Mouse (Mus musculus) liver, embryonic 14.5 days (tissue): ENCODE results near the gene Lrrc36.

ENCODE experiments used
- CTCF ChIP-seq: IDR thresholded peaks from 2 replicates; pipeline ENCODE4 v1.5.1; 2016; ENCODE audit warnings: antibody characterized with exemption, low read depth, control low read depth
- EP300 ChIP-seq: IDR thresholded peaks from 2 replicates; pipeline ENCODE4 v1.6.1; 2016; ENCODE audit warnings: antibody characterized with exemption, low read depth

GRCm38 (mm10) chr8:105374513-105374966 lies 38.8 kb upstream of the Lrrc36 start:
- no peak for TF ChIP-seq EP300
- TF ChIP-seq CTCF, result peak; percentile 90
